Mouse (Mus musculus): ENCODE measurements around the gene Rnpepl1. TPM values are rescaled to one million over a fixed set of nuclear protein-coding genes. Genes with fewer than 3 reads are reported as not detected.
"Not testable (repeated sequence)": the region's sequence is repeated elsewhere in the genome, so short reads cannot be mapped to it uniquely, and the experiment has no call there.

The Rnpepl1 gene
- polyA plus RNA-seq, 1 experiment from 2014 or later: 31.8 TPM

- DNase-seq (ENCODE audit: low spot score) (no peak), ATAC-seq (replicated peaks; ENCODE audit: low FRiP score) (no peak)
- no peak overlapping the region for H3K4me2 ChIP-seq (ENCODE audit: low read depth, low read length, severe bottlenecking)
- 93% methylated on average over 1 of the region's 1 CpGs for WGBS
- no peak overlapping the region for H3K9ac ChIP-seq (ENCODE audit: low read length)
- no peaks in the 10 kb centered on the region for H3K9me3 ChIP-seq (ENCODE audit: control insufficient read depth, low read length)
- H3K4me3 ChIP-seq (ENCODE audit: low read depth, low read length): no peak overlapping the region
- H3K27me3 ChIP-seq (ENCODE audit: control insufficient read depth, insufficient read depth, low read length): no peaks in the 10 kb centered on the region
- no peaks in the 10 kb centered on the region for H3K36me3 ChIP-seq (ENCODE audit: control insufficient read depth, insufficient read depth, low read length)
- no peak overlapping the region for H3K27ac ChIP-seq (ENCODE audit: low read depth, low read length)
- H3K4me1 ChIP-seq (replicated peaks; ENCODE audit: control insufficient read depth, insufficient read depth, low read length): no peaks in the 10 kb centered on the region
These were observed 48.4 kb downstream of the Rnpepl1 start for GRCm38 (mm10) chr1:92958999-92959398.

- not testable (repeated sequence) for H3K4me1 ChIP-seq (replicated peaks; ENCODE audit: control insufficient read depth, insufficient read depth, low read length); H3K27ac ChIP-seq (ENCODE audit: low read depth, low read length); H3K4me2 ChIP-seq (ENCODE audit: low read depth, low read length, severe bottlenecking); DNase-seq (ENCODE audit: low spot score); ATAC-seq (replicated peaks; ENCODE audit: low FRiP score); H3K4me3 ChIP-seq (ENCODE audit: low read depth, low read length); H3K9ac ChIP-seq (ENCODE audit: low read length); H3K36me3 ChIP-seq (ENCODE audit: control insufficient read depth, insufficient read depth, low read length); H3K9me3 ChIP-seq (ENCODE audit: control insufficient read depth, low read length); H3K27me3 ChIP-seq (ENCODE audit: control insufficient read depth, insufficient read depth, low read length)
- 87% methylated on average over 6 of the region's 6 CpGs for WGBS
These were observed 60.2 kb downstream of the Rnpepl1 start for GRCm38 (mm10) chr1:92970791-92971190.

- Histone ChIP-seq H3K27me3 (ENCODE audit: control insufficient read depth, insufficient read depth, low read length) (no peaks in the 10 kb centered on the region), H3K4me3 (ENCODE audit: low read depth, low read length) (no peak overlapping the region), H3K9me3 (ENCODE audit: control insufficient read depth, low read length) (no peaks in the 10 kb centered on the region), H3K27ac (ENCODE audit: low read depth, low read length) (no peak overlapping the region), H3K36me3 (ENCODE audit: control insufficient read depth, insufficient read depth, low read length) (no peaks in the 10 kb centered on the region), H3K9ac (ENCODE audit: low read length) (no peak overlapping the region), H3K4me2 (ENCODE audit: low read depth, low read length, severe bottlenecking) (no peak overlapping the region), H3K4me1 (replicated peaks; ENCODE audit: control insufficient read depth, insufficient read depth, low read length) (no peaks in the 10 kb centered on the region)
- DNase-seq (ENCODE audit: low spot score) (no peak), ATAC-seq (replicated peaks; ENCODE audit: low FRiP score) (no peak)
- 92% methylated on average over 7 of the region's 7 CpGs for WGBS
These were observed 61.6 kb downstream of the Rnpepl1 start for GRCm38 (mm10) chr1:92971879-92972795.

- H3K9me3 ChIP-seq (ENCODE audit: control insufficient read depth, low read length): no peaks in the 10 kb centered on the region
- ATAC-seq (replicated peaks; ENCODE audit: low FRiP score) (no peak), DNase-seq (ENCODE audit: low spot score) (no peak)
- H3K4me3 ChIP-seq (ENCODE audit: low read depth, low read length): no peak overlapping the region
- H3K4me2 ChIP-seq (ENCODE audit: low read depth, low read length, severe bottlenecking): no peak overlapping the region
- no peak overlapping the region for H3K27ac ChIP-seq (ENCODE audit: low read depth, low read length)
- 83% methylated on average over 1 of the region's 1 CpGs for WGBS
- no peak overlapping the region for H3K9ac ChIP-seq (ENCODE audit: low read length)
- H3K4me1 ChIP-seq (replicated peaks; ENCODE audit: control insufficient read depth, insufficient read depth, low read length): no peaks in the 10 kb centered on the region
- no peaks in the 10 kb centered on the region for H3K36me3 ChIP-seq (ENCODE audit: control insufficient read depth, insufficient read depth, low read length)
- H3K27me3 ChIP-seq (ENCODE audit: control insufficient read depth, insufficient read depth, low read length): no peaks in the 10 kb centered on the region
These were observed 62.3 kb downstream of the Rnpepl1 start for GRCm38 (mm10) chr1:92972854-92973253.

Other genes with a start within 250 kb of the Rnpepl1 start
- gene Gpc1, start 79.1 kb upstream of the Rnpepl1 start, polyA plus RNA-seq (2014; fragmentation: Nextera tagmentation; extraction: Ambion mirVana): 139 and 154 TPM in 2 replicates
- gene Ankmy1, start 7.9 kb upstream of the Rnpepl1 start, polyA plus RNA-seq (2014; fragmentation: Nextera tagmentation; extraction: Ambion mirVana): 1.5 and 1.8 TPM in 2 replicates
- 16.0 and 19.0 TPM in 2 replicates for gene Dusp28, start 3.8 kb upstream of the Rnpepl1 start, polyA plus RNA-seq (2014; fragmentation: Nextera tagmentation; extraction: Ambion mirVana)
- 41.0 and 43.0 TPM in 2 replicates for gene Capn10, start 23.6 kb downstream of the Rnpepl1 start, polyA plus RNA-seq (2014; fragmentation: Nextera tagmentation; extraction: Ambion mirVana)
- 0.16 and 0.40 TPM in 2 replicates for gene Gpr35, start 40.1 kb downstream of the Rnpepl1 start, polyA plus RNA-seq (2014; fragmentation: Nextera tagmentation; extraction: Ambion mirVana)
- not detected in 2 replicates for gene Aqp12, start 95.6 kb downstream of the Rnpepl1 start, polyA plus RNA-seq (2014; fragmentation: Nextera tagmentation; extraction: Ambion mirVana)
- gene Kif1a, start 191.2 kb downstream of the Rnpepl1 start, polyA plus RNA-seq (2014; fragmentation: Nextera tagmentation; extraction: Ambion mirVana): 79.7 and 86.0 TPM in 2 replicates
- not detected in 2 replicates for gene Agxt, start 224.5 kb downstream of the Rnpepl1 start, polyA plus RNA-seq (2014; fragmentation: Nextera tagmentation; extraction: Ambion mirVana)